Mouse (Mus musculus): Measurements from ENCODE around the gene Cd82. TPM values are rescaled to one million over a fixed set of nuclear protein-coding genes. Genes with fewer than 3 reads are reported as not detected.
A peak's percentile ranks its signal among the peaks of the same experiment; 100 is the strongest.

Gene Cd82
- polyA plus RNA-seq, 1 experiment: 209 TPM

DNA sequence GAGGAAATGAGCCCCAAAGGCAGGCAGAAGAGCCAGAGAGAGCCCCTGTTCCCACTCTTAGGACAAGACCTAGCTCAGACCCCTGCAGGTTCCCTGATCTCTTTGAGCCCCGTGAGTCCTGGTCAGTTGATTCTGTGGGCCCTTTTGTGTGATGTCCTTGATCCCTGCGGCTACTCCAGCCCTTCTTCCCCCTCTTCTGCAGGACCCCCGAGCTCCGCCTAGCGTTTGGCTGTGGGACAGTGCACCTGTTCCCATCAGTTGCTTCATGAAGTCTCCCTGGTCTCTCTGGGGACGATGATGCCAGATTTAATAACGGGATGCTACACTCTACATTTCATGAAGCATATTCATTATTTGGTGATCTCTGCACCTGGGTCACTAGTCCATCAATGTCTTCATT, 6.2 kb upstream of the Cd82 start:
- no peak for TF ChIP-seq POLR2A (IDR thresholded peaks at IDR 0.05; ENCODE audit: low read depth, low read length)
- peak; percentile 36; the same call in 1 of the 2 replicates for TF ChIP-seq CTCF (IDR thresholded peaks at IDR 0.05; ENCODE audit: extremely low read depth, insufficient read depth, insufficient read length, insufficient replicate concordance)

DNA sequence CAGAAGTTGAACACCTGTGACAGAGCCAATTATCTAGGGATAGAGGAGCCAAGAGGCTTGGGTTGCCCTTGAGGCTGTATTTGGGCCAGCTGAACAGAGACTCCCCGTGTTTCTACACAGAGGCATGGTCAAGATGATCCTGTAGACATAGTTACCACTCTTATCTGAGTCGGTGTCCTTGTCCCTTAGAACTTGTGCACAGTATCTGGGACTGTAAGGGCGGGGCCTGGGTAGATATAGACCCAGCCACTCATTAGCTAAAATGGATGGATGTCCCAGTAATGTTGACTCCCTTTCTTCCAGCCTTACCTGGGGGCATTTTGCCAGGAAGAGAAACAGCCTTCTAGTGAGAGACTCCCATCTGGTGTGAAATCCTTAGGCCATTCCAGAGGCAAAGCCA, 3.4 kb upstream of the Cd82 start:
- Histone ChIP-seq H3K4me3 (ENCODE audit: extremely low read depth, insufficient read depth, insufficient read length) (no peak overlapping the region), H3K36me3 (ENCODE audit: control insufficient read depth, insufficient read depth, low read length) (no peaks in the 10 kb centered on the region), H3K4me1 (ENCODE audit: control insufficient read depth, insufficient read depth, insufficient read length) (peaks cover 8% of the 10 kb centered on the region), H3K27ac (ENCODE audit: insufficient read depth, low read length) (no peak overlapping the region), H3K27me3 (ENCODE audit: control insufficient read depth, insufficient read depth, low read length) (no peaks in the 10 kb centered on the region)
- no peak for DNase-seq (ENCODE audit: low read depth in 1 of 2, low spot score in 2 of 2)
- no peak for TF ChIP-seq POLR2A (IDR thresholded peaks at IDR 0.05; ENCODE audit: low read depth, low read length)
- TF ChIP-seq CTCF (IDR thresholded peaks at IDR 0.05; ENCODE audit: extremely low read depth, insufficient read depth, insufficient read length, insufficient replicate concordance): no peak
- WGBS: 96% methylated on average over 3 of the region's 3 CpGs

More for the DNA sequence above, 6.2 kb upstream of the Cd82 start:
- WGBS: 28% methylated on average over 7 of the region's 7 CpGs
- no peaks in the 10 kb centered on the region for H3K36me3 ChIP-seq (ENCODE audit: control insufficient read depth, insufficient read depth, low read length)
- H3K4me3 ChIP-seq (ENCODE audit: extremely low read depth, insufficient read depth, insufficient read length): no peak overlapping the region
- no peak overlapping the region for H3K27ac ChIP-seq (ENCODE audit: insufficient read depth, low read length)
- H3K27me3 ChIP-seq (ENCODE audit: control insufficient read depth, insufficient read depth, low read length): no peaks in the 10 kb centered on the region
- DNase-seq (ENCODE audit: low read depth in 1 of 2, low spot score in 2 of 2): peak in 1 of 2 experiments; percentile 57
- H3K4me1 ChIP-seq (ENCODE audit: control insufficient read depth, insufficient read depth, insufficient read length): peaks cover 4% of the 10 kb centered on the region; the same call in 1 of the 2 replicates

DNA sequence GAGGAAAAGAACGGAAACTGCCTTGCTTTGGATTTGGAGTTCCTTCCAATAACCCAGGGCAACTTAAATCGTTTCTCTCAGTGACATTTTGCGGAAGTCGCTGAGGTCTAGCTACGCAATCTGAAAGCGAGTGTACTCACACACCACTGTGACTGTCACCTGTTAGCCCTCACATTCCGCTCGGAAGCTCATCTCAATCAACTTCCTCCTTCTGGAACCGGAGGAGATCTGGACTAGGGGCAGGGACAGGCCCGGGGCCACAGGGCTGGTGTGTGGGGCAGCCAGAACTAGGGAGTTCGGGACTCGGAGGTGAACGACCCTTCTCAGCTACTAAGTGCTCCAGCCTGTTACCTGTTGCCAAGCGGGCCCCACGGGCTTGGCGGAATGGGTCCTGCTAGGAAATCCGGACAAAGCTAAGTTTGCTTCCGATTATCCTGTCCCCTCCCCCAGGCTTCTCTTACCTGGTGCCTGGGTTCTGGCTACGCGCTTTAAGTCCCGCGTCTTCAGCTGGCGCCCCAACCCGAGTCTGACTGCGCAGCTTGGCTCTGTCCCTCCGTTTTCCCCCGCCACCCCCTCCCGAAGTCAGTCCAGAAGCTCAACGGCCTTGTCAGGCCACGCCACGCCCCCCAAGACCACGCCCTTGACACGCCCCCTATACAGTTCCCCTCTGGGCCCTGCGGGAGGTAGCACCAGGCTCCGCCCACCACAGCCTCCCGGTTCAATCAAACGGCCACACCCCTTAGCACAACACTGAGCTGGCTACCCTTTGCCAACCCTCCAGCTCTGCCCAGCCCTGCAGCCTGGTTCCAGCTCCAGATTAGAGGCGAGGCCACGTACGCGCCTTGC, 848 bp downstream of the Cd82 start:
- no peaks in the 10 kb centered on the region for H3K27me3 ChIP-seq (ENCODE audit: control insufficient read depth, insufficient read depth, low read length)
- peak; percentile 94 to 100 for DNase-seq (ENCODE audit: low read depth in 1 of 2, low spot score in 2 of 2)
- H3K4me1 ChIP-seq (ENCODE audit: control insufficient read depth, insufficient read depth, insufficient read length): peaks cover 42% of the 10 kb centered on the region
- H3K4me3 ChIP-seq (ENCODE audit: extremely low read depth, insufficient read depth, insufficient read length): peak overlapping the region; percentile 78
- 1% methylated on average over 41 of the region's 41 CpGs for WGBS
- H3K36me3 ChIP-seq (ENCODE audit: control insufficient read depth, insufficient read depth, low read length): no peaks in the 10 kb centered on the region
- peak overlapping the region; percentile 95 for H3K27ac ChIP-seq (ENCODE audit: insufficient read depth, low read length)
- TF ChIP-seq POLR2A (IDR thresholded peaks at IDR 0.05; ENCODE audit: low read depth, low read length): peak; percentile 92
- TF ChIP-seq CTCF (IDR thresholded peaks at IDR 0.05; ENCODE audit: extremely low read depth, insufficient read depth, insufficient read length, insufficient replicate concordance): no peak

DNA sequence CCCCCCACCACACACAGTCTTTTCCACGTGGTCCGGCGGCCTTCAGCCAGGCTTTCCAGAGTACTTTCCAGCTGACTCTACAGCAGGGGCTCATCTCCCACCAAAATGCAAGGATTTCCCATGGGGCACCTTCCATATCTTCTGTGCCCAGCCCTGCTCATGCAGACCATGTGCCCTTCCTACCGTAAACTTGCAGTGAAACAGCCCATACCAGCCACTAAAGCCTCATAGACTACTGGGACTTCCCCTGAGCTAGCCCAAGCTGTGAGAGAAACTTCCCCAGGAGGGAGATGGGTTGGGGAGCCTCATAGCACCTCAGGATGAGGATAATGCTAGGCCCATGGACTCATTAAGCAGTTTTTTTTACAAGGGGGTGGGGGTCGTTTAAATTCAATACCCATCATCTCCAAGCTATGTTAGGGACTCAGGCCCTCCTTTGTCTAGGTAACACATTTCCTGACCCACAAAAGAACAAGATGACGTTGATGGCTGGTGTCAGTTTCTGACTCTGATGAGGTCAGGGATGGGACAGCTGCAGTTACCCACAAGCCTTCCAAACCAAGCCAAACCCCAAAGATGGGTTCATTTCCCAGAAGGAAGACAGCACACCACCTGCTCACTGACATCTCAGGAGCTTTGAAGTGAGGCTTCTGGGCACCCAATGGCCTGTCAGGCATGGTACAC, 2.0 kb downstream of the Cd82 start:
- Histone ChIP-seq H3K4me3 (ENCODE audit: extremely low read depth, insufficient read depth, insufficient read length) (peak overlapping the region; percentile 78), H3K4me1 (ENCODE audit: control insufficient read depth, insufficient read depth, insufficient read length) (peaks cover 46% of the 10 kb centered on the region), H3K27me3 (ENCODE audit: control insufficient read depth, insufficient read depth, low read length) (no peaks in the 10 kb centered on the region), H3K27ac (ENCODE audit: insufficient read depth, low read length) (peak overlapping the region; percentile 95), H3K36me3 (ENCODE audit: control insufficient read depth, insufficient read depth, low read length) (no peaks in the 10 kb centered on the region)
- no peak for TF ChIP-seq POLR2A (IDR thresholded peaks at IDR 0.05; ENCODE audit: low read depth, low read length)
- no peak for TF ChIP-seq CTCF (IDR thresholded peaks at IDR 0.05; ENCODE audit: extremely low read depth, insufficient read depth, insufficient read length, insufficient replicate concordance)
- DNase-seq (ENCODE audit: low read depth in 1 of 2, low spot score in 2 of 2): no peak
- 48% methylated on average over 6 of the region's 6 CpGs for WGBS

DNA sequence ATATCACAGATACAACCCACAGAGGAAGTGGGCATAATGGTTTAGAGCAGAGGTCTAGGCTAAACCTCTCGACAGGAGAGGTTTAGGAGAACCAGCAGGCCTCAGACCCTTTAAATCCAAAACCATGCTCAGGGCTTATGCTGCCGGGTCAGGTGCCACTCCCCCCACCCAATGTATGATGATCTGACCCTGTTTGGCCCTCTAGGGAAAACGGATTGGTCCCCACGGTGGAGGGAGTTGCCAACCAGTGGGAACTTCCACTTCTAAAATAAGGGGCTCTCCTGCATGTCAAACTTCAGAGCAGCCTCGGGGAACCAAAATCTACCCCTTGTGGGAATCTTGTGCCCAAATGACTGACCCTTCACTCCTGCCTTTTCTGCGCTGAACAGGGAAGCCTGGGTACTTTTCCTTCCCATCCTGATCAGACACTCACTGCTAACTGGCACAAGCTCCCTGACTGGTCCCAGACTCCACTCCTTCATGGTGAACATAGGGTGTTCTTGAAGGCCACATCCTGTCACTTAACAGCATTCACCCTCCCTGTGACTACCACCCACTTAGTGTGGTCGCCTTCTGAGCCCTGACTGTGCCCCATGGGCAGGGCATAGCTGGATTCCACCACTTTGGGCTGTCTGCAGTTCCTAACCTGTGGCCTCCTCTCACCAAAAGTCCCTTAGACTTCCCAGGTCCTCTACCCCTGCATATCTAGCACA, 3.6 kb downstream of the Cd82 start:
- no peak for TF ChIP-seq POLR2A (IDR thresholded peaks at IDR 0.05; ENCODE audit: low read depth, low read length)
- TF ChIP-seq CTCF (IDR thresholded peaks at IDR 0.05; ENCODE audit: extremely low read depth, insufficient read depth, insufficient read length, insufficient replicate concordance): no peak
- no peaks in the 10 kb centered on the region for H3K27me3 ChIP-seq (ENCODE audit: control insufficient read depth, insufficient read depth, low read length)

DNA sequence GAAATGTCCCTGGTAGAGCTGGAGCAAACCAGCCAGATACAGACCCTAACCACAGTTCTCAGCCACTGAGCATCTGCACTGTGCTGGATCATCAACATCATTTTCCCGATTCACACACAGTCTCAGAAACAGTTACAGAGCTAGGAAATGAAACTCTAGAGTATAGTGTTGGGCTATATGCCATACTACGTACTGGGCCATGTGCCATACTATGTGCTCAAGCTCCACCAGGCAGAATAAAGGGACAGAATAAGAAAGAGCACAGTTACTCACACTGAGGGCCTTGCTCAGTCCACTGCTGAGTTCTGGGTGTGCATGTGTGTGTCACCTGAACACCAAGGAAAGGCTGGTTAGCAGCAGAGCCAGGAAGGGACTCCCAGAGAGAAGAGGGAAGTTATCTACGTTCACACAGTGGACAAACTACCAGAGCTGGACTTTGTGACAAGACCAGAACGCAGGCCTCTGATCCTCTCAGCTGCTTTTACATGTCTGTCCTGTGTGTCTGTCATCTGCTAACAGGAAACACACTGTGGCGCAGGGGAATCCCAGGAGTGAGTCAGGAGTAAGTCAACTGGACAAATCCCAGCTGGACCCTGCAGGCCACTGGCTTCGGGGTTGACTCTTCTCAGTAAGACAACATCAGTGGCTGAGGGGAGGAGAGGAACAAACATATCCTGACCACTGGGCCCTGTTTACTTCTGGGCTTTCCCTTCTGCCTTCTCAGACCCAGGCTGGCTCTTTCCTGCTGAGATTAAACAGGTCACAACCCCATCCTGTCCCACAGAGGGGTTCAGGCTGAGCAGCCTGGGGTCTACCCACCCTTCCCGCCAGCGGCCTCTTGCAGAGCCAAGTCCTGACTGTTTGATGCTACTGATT, 4.4 kb downstream of the Cd82 start:
- H3K27ac ChIP-seq (ENCODE audit: insufficient read depth, low read length): peak overlapping the region; percentile 74
- H3K4me3 ChIP-seq (ENCODE audit: extremely low read depth, insufficient read depth, insufficient read length): 0 out of 2 replicates have a peak overlapping the region, but pooled peaks have one; percentile 1
- no peaks in the 10 kb centered on the region for H3K27me3 ChIP-seq (ENCODE audit: control insufficient read depth, insufficient read depth, low read length)
- peaks cover 63% of the 10 kb centered on the region for H3K4me1 ChIP-seq (ENCODE audit: control insufficient read depth, insufficient read depth, insufficient read length)
- H3K36me3 ChIP-seq (ENCODE audit: control insufficient read depth, insufficient read depth, low read length): 0 out of 2 replicates have a peak, but pooled peaks cover 1% of the 10 kb centered on the region
- 24% methylated on average over 8 of the region's 8 CpGs for WGBS
- no peak for TF ChIP-seq POLR2A (IDR thresholded peaks at IDR 0.05; ENCODE audit: low read depth, low read length)
- TF ChIP-seq CTCF (IDR thresholded peaks at IDR 0.05; ENCODE audit: extremely low read depth, insufficient read depth, insufficient read length, insufficient replicate concordance): no peak
- no peak for DNase-seq (ENCODE audit: low read depth in 1 of 2, low spot score in 2 of 2)

More for the DNA sequence above, 3.6 kb downstream of the Cd82 start:
- Histone ChIP-seq H3K4me1 (ENCODE audit: control insufficient read depth, insufficient read depth, insufficient read length) (peaks cover 55% of the 10 kb centered on the region), H3K36me3 (ENCODE audit: control insufficient read depth, insufficient read depth, low read length) (0 out of 2 replicates have a peak, but pooled peaks cover 1% of the 10 kb centered on the region), H3K27ac (ENCODE audit: insufficient read depth, low read length) (peak overlapping the region; percentile 74), H3K4me3 (ENCODE audit: extremely low read depth, insufficient read depth, insufficient read length) (peak overlapping the region; percentile 14; the same call in 1 of the 2 replicates)
- WGBS: 21% methylated on average over 7 of the region's 7 CpGs
- no peak for DNase-seq (ENCODE audit: low read depth in 1 of 2, low spot score in 2 of 2)

All from spleen, adult 2 months (tissue).